Mouse (Mus musculus) neural tube, embryonic 10.5 days (tissue): Measurements from ENCODE around the gene Lrrc63.
"Not testable (repeated sequence)": the region's sequence is repeated elsewhere in the genome, so short reads cannot be mapped to it uniquely, and the experiment has no call there.

Experiments
- DNase-seq: peaks from one replicate; pipeline ENCODE4 v3.0.0-alpha.2; 2017; ENCODE audit warnings: low spot score; ENCODE audit errors: extremely low spot score

The Lrrc63 gene

DNA sequence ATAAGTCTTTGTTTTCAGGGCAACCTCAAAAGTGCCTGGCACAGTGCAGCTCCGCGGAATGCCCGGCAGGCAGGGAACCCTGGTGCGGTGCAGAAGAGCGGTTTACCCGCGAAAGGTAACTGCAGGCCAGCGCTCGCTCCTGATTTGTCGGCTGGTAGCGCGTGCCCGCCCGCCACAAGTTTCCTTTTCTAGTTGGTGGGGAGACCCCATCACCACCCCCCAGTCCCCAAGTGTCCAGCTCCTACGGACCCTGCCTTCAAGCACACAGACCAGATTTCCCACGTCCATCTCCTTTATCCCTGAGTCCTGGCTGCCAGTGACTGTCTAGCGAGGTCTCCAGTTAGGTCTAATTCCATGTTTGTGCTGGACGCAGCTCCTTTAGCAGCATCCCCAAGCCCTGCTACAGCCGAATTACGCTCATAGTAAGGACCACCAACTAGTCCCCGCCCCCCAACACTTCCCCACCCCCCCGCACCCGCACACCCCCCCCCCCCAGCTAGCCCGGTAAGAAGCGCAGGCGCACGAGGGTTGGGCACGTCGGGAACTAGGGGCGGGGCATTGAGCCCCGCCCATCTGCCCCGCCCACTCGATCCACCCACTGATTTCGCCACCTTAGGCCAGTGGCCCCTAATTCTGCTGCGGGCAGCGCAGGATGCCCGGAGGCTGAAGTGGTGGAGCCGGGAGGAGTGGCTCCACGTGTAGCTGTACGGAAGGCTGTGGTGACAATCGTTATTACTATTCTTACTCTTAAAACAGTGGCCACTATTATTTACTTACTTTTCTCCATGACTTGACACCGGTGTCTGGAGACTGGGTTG, at the start of gene Lrrc63, which contains the start of gene Lcp1:
Gene Lrrc63, minus strand, starts transcription at position 381 of the 818 bp plus-strand sequence.
Gene Lcp1, plus strand, starts transcription at position 601 of the 818 bp plus-strand sequence.
- DNase-seq = peak; percentile 89

- no peak for DNase-seq
Measured at GRCm38 (mm10) chr14:75179255-75179963, 48.7 kb upstream of the Lrrc63 start.

- DNase-seq = no peak
Measured at GRCm38 (mm10) chr14:75178801-75179211, 48.1 kb upstream of the Lrrc63 start.

GRCm38 (mm10) chr14:75178384-75178793, 47.7 kb upstream of the Lrrc63 start:
- DNase-seq = no peak

DNA sequence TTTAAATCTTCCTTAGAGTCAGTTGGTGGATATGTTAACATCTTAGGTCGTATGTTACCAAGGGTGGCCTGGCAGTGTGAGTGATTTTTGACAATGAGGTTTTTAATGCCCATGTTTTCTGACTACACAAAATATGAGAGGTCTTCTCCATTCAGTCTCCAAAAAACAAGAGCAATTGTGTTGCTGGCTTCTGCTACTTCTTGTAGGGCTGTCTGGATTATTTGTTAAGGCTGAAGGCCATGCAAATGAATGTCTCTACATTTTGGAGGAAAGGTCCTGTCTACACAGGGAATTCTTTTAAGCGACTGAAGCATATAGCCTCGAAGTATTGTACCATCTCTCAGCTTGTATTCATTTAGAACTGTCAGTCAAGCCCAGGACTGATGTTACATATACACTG, 46.7 kb upstream of the Lrrc63 start:
- no peak for DNase-seq

- no peak for DNase-seq
Measured at GRCm38 (mm10) chr14:75176425-75177045, 45.9 kb upstream of the Lrrc63 start.

DNA sequence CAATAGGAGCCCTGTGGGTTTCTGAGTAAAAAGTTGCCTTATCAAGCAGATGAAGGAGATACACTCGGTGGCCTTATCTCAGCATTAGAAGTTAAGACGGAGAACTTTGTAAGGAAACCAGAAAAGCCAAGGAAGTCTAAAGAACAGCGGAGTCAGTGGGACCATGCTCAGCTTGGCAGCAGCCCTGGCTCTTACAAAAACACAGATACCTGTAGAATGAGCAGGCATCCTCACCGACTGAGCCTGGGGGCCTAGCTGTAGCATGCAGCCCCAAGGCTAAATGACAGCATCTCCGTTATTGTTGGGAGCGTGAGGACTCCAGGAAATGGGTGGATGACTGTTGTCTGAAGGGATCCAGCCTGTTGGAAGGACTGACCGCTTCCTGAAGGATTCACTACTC, 45.1 kb upstream of the Lrrc63 start:
- DNase-seq = no peak

DNA sequence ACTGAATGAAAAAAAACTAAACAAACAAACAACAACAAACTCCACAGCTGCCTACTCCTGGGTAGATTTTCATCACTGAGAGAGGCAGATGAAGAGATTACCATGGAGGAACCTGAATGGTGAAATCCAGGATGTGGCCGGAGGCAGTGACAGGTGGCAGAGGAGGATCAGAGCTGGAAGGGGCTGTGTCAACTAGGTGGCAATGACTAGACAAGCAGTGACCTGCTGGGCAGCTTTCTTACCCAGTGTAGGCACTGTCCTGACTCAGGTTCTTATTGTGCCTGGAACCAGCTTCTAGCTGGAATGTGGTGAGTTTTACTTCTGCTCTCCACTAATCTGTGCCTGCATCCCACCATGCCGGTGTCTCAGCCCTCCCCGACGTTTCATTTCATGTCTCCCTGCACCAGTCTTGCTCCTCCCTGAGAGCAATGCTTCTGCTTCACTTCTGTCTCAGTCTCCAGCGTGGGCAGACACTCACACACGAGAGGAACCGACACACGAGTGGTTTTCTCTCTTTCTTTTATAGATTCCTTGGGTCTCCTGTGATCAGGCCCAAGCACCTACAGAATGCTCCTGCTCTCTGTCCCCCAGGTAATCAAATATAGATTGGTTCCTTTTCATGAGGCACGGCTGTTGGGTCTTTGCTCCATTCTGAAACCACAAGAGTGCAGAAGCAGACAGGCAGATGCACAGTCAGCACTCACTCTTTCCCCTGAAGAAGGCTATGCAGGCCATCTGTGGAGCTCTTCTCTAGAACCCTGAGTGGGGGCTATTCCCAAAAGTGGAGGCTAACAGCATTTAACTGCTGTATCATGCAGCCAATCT, 44.3 kb upstream of the Lrrc63 start:
- no peak for DNase-seq

DNA sequence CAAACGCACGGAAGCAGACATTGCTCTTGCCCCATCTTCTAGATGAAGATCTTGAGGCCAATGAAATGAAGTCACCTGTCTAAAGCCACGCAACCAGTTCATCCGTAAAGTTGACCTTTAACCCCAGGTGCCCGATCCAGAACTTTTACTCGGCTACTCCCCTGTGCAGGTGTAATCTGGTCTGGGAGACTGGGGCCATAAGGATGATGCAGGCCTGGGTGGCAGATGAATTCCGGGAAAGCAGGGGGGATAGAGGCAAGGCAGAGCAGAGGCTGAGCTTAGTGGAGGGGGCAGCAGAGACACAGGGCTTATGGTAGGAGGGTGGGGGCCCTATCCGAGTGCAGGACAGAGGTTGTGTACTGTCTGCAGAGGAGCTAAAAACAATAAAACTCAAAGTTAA, 43.6 kb upstream of the Lrrc63 start:
- no peak for DNase-seq

GRCm38 (mm10) chr14:75170546-75170945, 39.9 kb upstream of the Lrrc63 start:
- DNase-seq = no peak

DNA sequence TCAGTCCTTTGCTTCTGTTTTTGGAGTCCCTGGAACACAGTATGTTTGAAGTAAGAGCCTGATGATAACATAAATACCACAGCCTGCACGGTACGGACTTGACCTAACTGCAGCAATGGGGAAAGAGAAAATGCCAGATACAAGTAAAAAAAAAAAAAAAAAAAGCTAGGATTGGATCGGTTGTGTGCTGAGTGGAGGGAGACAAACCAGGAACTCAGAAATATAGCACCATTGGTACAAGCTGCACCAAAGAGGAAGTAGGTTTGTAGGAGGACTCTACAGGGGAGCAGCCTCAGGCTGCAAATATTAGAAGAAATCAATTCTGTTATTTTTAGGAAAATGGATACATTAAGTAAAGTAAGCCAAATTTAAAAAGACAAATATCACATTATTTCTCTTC, 37.8 kb upstream of the Lrrc63 start:
- DNase-seq = no peak

DNA sequence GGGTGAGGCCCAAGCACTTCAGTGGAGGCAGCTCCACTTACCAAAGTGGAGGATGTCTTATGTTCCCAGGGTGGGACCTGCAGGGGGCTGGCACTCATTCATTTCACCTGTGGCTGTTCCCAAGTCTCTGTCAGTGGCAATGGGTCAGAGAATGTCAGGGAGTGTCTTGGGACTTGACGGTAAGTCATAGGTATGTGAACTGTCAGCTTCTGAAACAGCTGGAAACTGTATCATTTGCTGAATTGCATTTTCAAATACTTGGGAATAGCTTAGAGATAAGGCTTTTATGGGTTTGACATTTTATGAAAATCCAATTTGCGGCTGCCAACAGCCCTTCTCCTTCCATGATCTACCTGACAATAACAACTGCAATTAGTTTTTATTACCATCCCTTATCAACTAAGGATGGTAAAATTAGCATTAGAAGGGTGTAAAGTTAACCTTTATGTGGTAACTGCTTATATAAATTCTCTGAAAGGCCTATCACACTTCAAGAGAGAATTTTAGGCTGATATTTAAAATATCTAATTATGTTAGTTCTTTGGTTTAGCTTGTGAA, 35.0 kb upstream of the Lrrc63 start:
- DNase-seq = no peak

GRCm38 (mm10) chr14:75164345-75164744, 33.7 kb upstream of the Lrrc63 start:
- no peak for DNase-seq

DNA sequence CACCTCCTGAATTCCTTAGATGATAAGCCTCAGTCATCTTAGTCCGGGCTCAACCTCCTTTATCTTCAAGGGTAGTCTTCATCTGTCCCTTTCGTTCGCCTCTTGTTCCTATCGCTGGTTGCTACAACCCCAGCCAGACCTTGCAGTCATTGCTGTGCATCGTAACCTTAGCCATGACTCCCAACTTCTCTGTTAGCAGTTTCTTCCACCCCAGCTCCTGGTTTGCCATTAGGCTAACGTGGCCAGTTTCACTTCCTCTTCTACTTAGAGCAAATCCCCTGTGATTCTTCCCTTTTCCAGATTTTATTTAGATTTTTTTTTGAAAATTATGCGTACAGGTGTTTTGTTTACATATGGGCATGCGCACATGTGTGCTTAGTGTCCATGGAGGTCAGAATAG, 33.2 kb upstream of the Lrrc63 start:
- no peak for DNase-seq

DNA sequence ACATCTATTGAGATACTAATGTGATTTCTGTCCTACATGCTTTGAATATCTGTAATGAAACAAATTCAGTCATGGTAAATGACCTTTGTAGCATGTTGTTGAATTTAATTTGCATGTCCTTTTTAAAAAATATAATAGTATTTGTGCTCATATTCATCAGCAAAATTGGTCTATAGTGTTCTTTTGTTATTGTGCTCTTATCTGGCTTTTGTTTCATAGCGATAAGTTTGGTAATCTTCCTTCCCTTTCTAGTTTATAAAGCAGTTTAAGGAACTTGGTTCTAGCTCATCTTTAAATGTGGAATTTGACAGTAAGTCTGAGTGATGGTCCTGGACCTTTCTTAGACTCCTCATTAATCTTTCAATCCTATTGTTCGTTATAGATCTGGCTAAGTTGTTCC, 28.7 kb upstream of the Lrrc63 start:
- no peak for DNase-seq

GRCm38 (mm10) chr14:75154481-75154880, 23.8 kb upstream of the Lrrc63 start:
- no peak for DNase-seq

DNA sequence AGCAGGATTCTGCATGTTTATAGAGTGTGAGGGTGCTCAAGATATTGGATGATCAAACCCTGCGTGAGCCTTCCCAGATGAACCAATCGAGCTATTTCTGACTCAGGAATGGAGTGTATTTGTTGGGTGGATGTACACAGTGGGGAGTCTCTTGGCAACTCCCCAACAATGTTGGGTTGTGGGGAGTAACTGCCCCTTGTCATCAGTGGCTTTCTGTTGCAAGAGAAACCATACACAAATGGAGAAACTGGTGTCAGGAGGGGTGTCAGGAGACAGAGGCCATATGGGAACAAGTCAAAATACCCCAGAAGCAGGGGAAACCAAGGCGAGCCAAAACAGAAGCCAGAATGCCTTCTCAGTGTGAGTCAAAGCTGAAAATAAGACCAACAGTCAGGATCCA, 20.5 kb upstream of the Lrrc63 start:
- no peak for DNase-seq

DNA sequence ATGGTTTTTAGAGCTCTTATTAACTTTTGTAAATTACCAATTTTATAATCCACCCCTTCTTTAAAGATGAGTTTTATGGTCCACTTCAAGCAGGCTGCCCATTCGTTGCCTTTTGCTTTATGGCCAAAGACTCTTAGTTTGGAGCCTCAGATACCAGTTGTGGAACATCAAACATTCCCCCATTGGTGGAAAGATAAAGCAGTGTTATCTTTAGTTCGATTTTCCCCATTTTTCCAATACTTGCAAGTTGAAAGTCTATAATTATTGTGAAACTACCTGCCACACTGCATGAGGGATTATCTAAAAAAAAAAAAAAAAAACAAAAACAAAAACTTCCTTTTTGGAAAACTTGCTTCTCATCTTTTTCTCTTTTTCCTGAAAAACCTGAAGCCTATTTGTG, 20.0 kb upstream of the Lrrc63 start:
- DNase-seq = no peak

DNA sequence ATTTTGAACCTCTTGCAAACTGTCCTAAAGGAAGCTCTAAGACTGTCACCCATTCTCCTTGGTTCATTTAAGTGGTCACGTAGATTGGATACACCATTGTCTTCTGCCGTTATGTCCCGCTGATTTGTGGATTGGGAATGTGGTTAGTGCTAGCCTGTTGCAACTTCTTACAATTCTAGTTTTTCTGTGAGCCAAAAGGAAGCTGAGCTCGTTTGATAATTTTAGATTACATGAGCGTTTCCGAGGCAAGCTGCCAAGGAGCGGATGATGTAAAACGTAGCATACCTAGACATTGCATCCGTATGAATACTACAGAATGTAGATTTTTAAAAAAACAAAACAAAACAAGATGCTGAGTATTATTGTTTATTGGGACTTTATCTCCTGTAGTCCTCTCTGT, 17.5 kb upstream of the Lrrc63 start:
- DNase-seq = no peak

DNA sequence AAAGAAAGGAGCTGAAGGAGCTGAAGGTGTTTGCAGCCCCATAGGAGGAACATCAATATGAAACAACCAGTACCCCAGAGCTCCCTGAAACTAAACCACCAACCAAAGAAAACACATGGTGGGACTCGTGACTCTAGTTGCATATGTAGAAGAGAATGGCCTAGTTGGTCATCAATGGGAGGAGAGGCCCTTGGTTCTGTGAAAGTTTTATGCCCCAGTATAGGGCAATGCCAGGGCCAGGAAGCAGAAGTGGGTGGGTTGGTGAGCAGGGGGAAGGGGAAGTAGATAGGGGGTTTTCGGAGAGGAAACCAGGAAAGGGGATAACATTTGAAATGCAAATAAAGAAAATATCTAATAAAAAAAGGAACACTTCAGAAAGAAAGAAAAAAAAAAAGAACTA, 17.0 kb upstream of the Lrrc63 start:
- not testable (repeated sequence) for DNase-seq

- no peak for DNase-seq
Measured at GRCm38 (mm10) chr14:75139225-75139624, 8.5 kb upstream of the Lrrc63 start.
